Mouse (Mus musculus) E14TG2a.4 (cell line): Measurements from ENCODE around the gene Rfc5.

Experiments
- CTCF ChIP-seq: conservative IDR thresholded peaks from 2 replicates; pipeline ENCODE4 v1.5.1; 2014; ENCODE audit warnings: low read length
- NANOG ChIP-seq: IDR thresholded peaks from 2 replicates; pipeline ENCODE4 v1.6.1; 2014; ENCODE audit warnings: borderline replicate concordance, low read length, mixed read lengths
- POU5F1 ChIP-seq: IDR thresholded peaks from 2 replicates; pipeline ENCODE4 v1.6.1; 2014; ENCODE audit warnings: low read length, borderline replicate concordance

GRCm38 (mm10) chr5:117395834-117396233 is 7.0 kb upstream of the Rfc5 start:
- TF ChIP-seq CTCF = no peak
- no peak for TF ChIP-seq POU5F1
- no peak for TF ChIP-seq NANOG
